Mouse (Mus musculus) forebrain, embryonic 13.5 days (tissue): Measurements from ENCODE around the gene Mtcl1. TPM values are rescaled to one million over a fixed set of nuclear protein-coding genes. Genes with fewer than 3 reads are reported as not detected.

Experiments used
- ATAC-seq: fragments of 200-750 bp; cut with Nextera tagmentation; 2 replicates; pipeline ENCODE4 v1.8.0; 2017
- H3K27ac ChIP-seq: fragments of 300-500 bp; sonication (generic); 2 replicates; pipeline ENCODE4 v1.5.1; 2015; ENCODE audit warnings: inconsistent platforms, mild to moderate bottlenecking, moderate library complexity
- H3K27me3 ChIP-seq: fragments of 300-500 bp; sonication (generic); 2 replicates; pipeline ENCODE4 v1.6.1; 2015; ENCODE audit warnings: mild to moderate bottlenecking, inconsistent platforms
- H3K36me3 ChIP-seq: fragments of 300-500 bp; sonication (generic); 2 replicates; pipeline ENCODE4 v1.6.1; 2015; ENCODE audit warnings: mild to moderate bottlenecking, inconsistent platforms; ENCODE audit not compliant: poor library complexity, severe bottlenecking
- H3K4me1 ChIP-seq: fragments of 300-500 bp; sonication (generic); 2 replicates; pipeline ENCODE4 v1.6.1; 2015; ENCODE audit warnings: inconsistent platforms
- H3K4me2 ChIP-seq: fragments of 300-500 bp; sonication (generic); 2 replicates; pipeline ENCODE4 v1.6.1; 2015; ENCODE audit warnings: inconsistent platforms, mild to moderate bottlenecking, moderate library complexity
- H3K4me3 ChIP-seq: fragments of 300-500 bp; sonication (generic); 2 replicates; pipeline ENCODE4 v1.5.1; 2015; ENCODE audit warnings: mild to moderate bottlenecking, inconsistent platforms
- H3K9ac ChIP-seq: fragments of 300-500 bp; sonication (generic); 2 replicates; pipeline ENCODE4 v1.6.1; 2015; ENCODE audit warnings: mild to moderate bottlenecking, inconsistent platforms
- H3K9me3 ChIP-seq: fragments of 300-500 bp; sonication (generic); replicated peaks from 2 replicates; pipeline ENCODE4 v1.6.1; 2016; ENCODE audit warnings: inconsistent platforms
- WGBS: fragments of 180-500 bp; shearing (Covaris S2); methylation state at CpG from one replicate; pipeline ENCODE4 v1.1.7; 2015; 5-methylcytosine and 5-hydroxymethylcytosine counted together
- polyA plus RNA-seq: library from polyadenylated mRNA; unstranded; fragments of >200 nt; fragmentation: Nextera tagmentation; extraction: Ambion mirVana; gene quantifications from 2 replicates; pipeline ENCODE4 v1.2.1, GENCODE M21; 2015

Mtcl1 gene
- polyA plus RNA-seq, 1 experiment from 2014 or later: 33.9 TPM

GRCm38 (mm10) chr17:66326552-66327045 is 123.0 kb downstream of the Mtcl1 start:
- WGBS: 84% methylated on average over 5 of the region's 5 CpGs
- Histone ChIP-seq H3K4me2 (no peak overlapping the region), H3K27ac (no peak overlapping the region)

GRCm38 (mm10) chr17:66326204-66326545 is 123.4 kb downstream of the Mtcl1 start:
- H3K4me2 ChIP-seq: no peak overlapping the region
- no peak overlapping the region for H3K9ac ChIP-seq
- peaks cover 13% of the 10 kb centered on the region for H3K4me1 ChIP-seq
- H3K27ac ChIP-seq: 0 out of 2 replicates have a peak overlapping the region, but pooled peaks have one; percentile 25
- ATAC-seq: no peak
- H3K36me3 ChIP-seq: no peaks in the 10 kb centered on the region
- no peaks in the 10 kb centered on the region for H3K9me3 ChIP-seq
- H3K4me3 ChIP-seq: no peak overlapping the region
- H3K27me3 ChIP-seq: no peaks in the 10 kb centered on the region
- 87% methylated on average over 4 of the region's 4 CpGs for WGBS

More at GRCm38 (mm10) chr17:66326552-66327045, 123.0 kb downstream of the Mtcl1 start:
- H3K36me3 ChIP-seq: no peaks in the 10 kb centered on the region
- H3K4me1 ChIP-seq: peaks cover 13% of the 10 kb centered on the region
- H3K4me3 ChIP-seq: no peak overlapping the region
- no peaks in the 10 kb centered on the region for H3K27me3 ChIP-seq
- no peak for ATAC-seq
- H3K9me3 ChIP-seq: no peaks in the 10 kb centered on the region
- no peak overlapping the region for H3K9ac ChIP-seq

GRCm38 (mm10) chr17:66325440-66326203 is 123.9 kb downstream of the Mtcl1 start:
- Histone ChIP-seq H3K9ac (peak overlapping the region; percentile 34; the same call in 1 of the 2 replicates), H3K9me3 (no peaks in the 10 kb centered on the region), H3K36me3 (no peaks in the 10 kb centered on the region), H3K4me3 (peak overlapping the region; percentile 10; the same call in 1 of the 2 replicates), H3K4me1 (peaks cover 13% of the 10 kb centered on the region), H3K27ac (peak overlapping the region; percentile 68), H3K27me3 (no peaks in the 10 kb centered on the region), H3K4me2 (peak overlapping the region; percentile 44)
- WGBS: 48% methylated on average over 14 of the region's 14 CpGs
- ATAC-seq: peak; percentile 94

- Histone ChIP-seq H3K9me3 (no peaks in the 10 kb centered on the region), H3K4me1 (peaks cover 13% of the 10 kb centered on the region), H3K9ac (no peak overlapping the region), H3K27ac (peak overlapping the region; percentile 68; the same call in 1 of the 2 replicates), H3K4me3 (no peak overlapping the region), H3K36me3 (no peaks in the 10 kb centered on the region), H3K27me3 (no peaks in the 10 kb centered on the region), H3K4me2 (no peak overlapping the region)
- WGBS: 91% methylated on average over 3 of the region's 3 CpGs
- ATAC-seq: no peak
These were observed 124.7 kb downstream of the Mtcl1 start for GRCm38 (mm10) chr17:66324836-66325235.

GRCm38 (mm10) chr17:66322646-66323255 is 126.8 kb downstream of the Mtcl1 start:
- Histone ChIP-seq H3K4me3 (no peak overlapping the region), H3K9me3 (no peaks in the 10 kb centered on the region), H3K9ac (no peak overlapping the region), H3K36me3 (no peaks in the 10 kb centered on the region), H3K27ac (no peak overlapping the region), H3K4me2 (no peak overlapping the region), H3K4me1 (peaks cover 13% of the 10 kb centered on the region), H3K27me3 (no peaks in the 10 kb centered on the region)
- WGBS: 81% methylated on average over 15 of the region's 15 CpGs
- no peak for ATAC-seq

- H3K36me3 ChIP-seq: no peaks in the 10 kb centered on the region
- H3K4me3 ChIP-seq: no peak overlapping the region
- H3K27ac ChIP-seq: no peak overlapping the region
- peaks cover 13% of the 10 kb centered on the region for H3K4me1 ChIP-seq
- H3K9ac ChIP-seq: no peak overlapping the region
- 88% methylated on average over 14 of the region's 14 CpGs for WGBS
- no peaks in the 10 kb centered on the region for H3K27me3 ChIP-seq
- H3K9me3 ChIP-seq: no peaks in the 10 kb centered on the region
- no peak for ATAC-seq
- no peak overlapping the region for H3K4me2 ChIP-seq
These were observed 127.6 kb downstream of the Mtcl1 start for GRCm38 (mm10) chr17:66321933-66322332.

GRCm38 (mm10) chr17:66320716-66321372 is 128.7 kb downstream of the Mtcl1 start:
- no peaks in the 10 kb centered on the region for H3K27me3 ChIP-seq
- no peak for ATAC-seq
- H3K27ac ChIP-seq: no peak overlapping the region
- no peak overlapping the region for H3K9ac ChIP-seq
- 82% methylated on average over 20 of the region's 20 CpGs for WGBS
- no peak overlapping the region for H3K4me3 ChIP-seq
- H3K9me3 ChIP-seq: no peaks in the 10 kb centered on the region
- H3K4me1 ChIP-seq: peaks cover 9% of the 10 kb centered on the region
- no peaks in the 10 kb centered on the region for H3K36me3 ChIP-seq
- H3K4me2 ChIP-seq: no peak overlapping the region

GRCm38 (mm10) chr17:66318031-66318430 is 131.5 kb downstream of the Mtcl1 start:
- H3K27ac ChIP-seq: no peak overlapping the region
- no peak overlapping the region for H3K9ac ChIP-seq
- no peaks in the 10 kb centered on the region for H3K36me3 ChIP-seq
- no peak overlapping the region for H3K4me3 ChIP-seq
- 83% methylated on average over 3 of the region's 3 CpGs for WGBS
- no peak overlapping the region for H3K4me2 ChIP-seq
- ATAC-seq: no peak
- H3K9me3 ChIP-seq: no peaks in the 10 kb centered on the region
- no peaks in the 10 kb centered on the region for H3K27me3 ChIP-seq
- peaks cover 16% of the 10 kb centered on the region for H3K4me1 ChIP-seq

GRCm38 (mm10) chr17:66317576-66317975 is 132.0 kb downstream of the Mtcl1 start:
- Histone ChIP-seq H3K27ac (no peak overlapping the region), H3K36me3 (no peaks in the 10 kb centered on the region), H3K4me1 (peaks cover 16% of the 10 kb centered on the region), H3K27me3 (no peaks in the 10 kb centered on the region), H3K9me3 (no peaks in the 10 kb centered on the region), H3K4me2 (no peak overlapping the region), H3K4me3 (no peak overlapping the region), H3K9ac (no peak overlapping the region)
- WGBS: 78% methylated on average over 4 of the region's 4 CpGs
- no peak for ATAC-seq

- Histone ChIP-seq H3K4me3 (no peak overlapping the region), H3K4me1 (peaks cover 16% of the 10 kb centered on the region), H3K9me3 (no peaks in the 10 kb centered on the region), H3K4me2 (no peak overlapping the region), H3K27ac (no peak overlapping the region), H3K9ac (no peak overlapping the region), H3K36me3 (no peaks in the 10 kb centered on the region), H3K27me3 (no peaks in the 10 kb centered on the region)
- 85% methylated on average over 5 of the region's 5 CpGs for WGBS
- no peak for ATAC-seq
These were observed 132.4 kb downstream of the Mtcl1 start for GRCm38 (mm10) chr17:66317156-66317555.

GRCm38 (mm10) chr17:66315451-66315850 is 134.1 kb downstream of the Mtcl1 start:
- peaks cover 16% of the 10 kb centered on the region for H3K4me1 ChIP-seq
- H3K4me3 ChIP-seq: no peak overlapping the region
- no peak overlapping the region for H3K4me2 ChIP-seq
- H3K9me3 ChIP-seq: no peaks in the 10 kb centered on the region
- no peak overlapping the region for H3K9ac ChIP-seq
- H3K27ac ChIP-seq: no peak overlapping the region
- no peaks in the 10 kb centered on the region for H3K36me3 ChIP-seq
- ATAC-seq: no peak
- H3K27me3 ChIP-seq: no peaks in the 10 kb centered on the region
- WGBS: 35% methylated on average over 10 of the region's 10 CpGs
